Mouse (Mus musculus) c-Kit-negative CD71-positive TER-119-positive erythroid progenitor cells, embryonic 14.5 days (primary cell): Measurements from ENCODE around the gene Olfr92.
"Not testable (repeated sequence)": the region's sequence is repeated elsewhere in the genome, so short reads cannot be mapped to it uniquely, and the experiment has no call there.

Experiments
- DNase-seq: peaks from one replicate; pipeline ENCODE4 v3.0.0-alpha.2; 2013; ENCODE audit warnings: low read depth, low spot score

Olfr92 gene

DNA sequence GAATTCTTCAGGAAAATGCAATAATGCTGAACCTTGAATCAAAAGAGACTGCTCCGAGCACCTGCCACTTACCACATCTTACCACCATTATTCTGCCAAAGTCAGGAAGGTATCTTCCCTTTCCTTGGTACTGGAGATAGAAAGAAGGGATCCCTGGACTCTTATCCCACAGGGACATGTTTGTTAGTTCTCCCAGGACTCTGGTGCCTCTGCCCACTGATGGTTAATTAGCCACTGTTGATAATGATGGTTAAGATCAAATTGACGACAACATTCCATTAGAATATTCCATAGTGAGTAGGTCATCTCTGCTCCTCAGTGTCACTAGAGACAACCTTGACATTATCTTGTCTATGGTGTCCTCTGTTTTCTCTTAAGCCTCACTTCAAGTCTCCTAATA is at the start of gene Olfr92:
Gene Olfr92 (minus strand): TSS at position 101 of the 400 bp plus-strand sequence.
- DNase-seq: no peak

DNA sequence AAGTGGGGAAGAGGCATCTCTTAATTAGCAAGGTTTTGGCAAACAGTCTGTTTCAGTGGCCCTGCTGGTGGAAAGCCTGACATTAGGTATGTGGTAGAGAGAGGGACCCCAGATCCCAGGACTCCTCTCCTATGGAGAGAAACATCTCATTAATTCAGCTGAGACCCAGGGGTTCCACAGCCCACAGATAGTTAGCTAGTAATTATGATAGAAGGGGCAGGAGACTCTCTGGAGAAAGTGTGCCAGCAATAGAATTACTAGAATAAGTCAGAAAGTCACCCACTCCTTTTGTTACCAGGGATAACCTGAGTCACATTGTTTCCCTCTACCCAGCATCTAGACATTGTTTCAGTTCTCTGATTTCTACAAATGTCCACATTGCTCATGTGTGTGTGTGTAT is 41.5 kb upstream of the Olfr92 start, which contains the start of gene Olfr93:
Gene Olfr93 (minus strand): TSS at position 101 of the 400 bp plus-strand sequence.
- no peak for DNase-seq

DNA sequence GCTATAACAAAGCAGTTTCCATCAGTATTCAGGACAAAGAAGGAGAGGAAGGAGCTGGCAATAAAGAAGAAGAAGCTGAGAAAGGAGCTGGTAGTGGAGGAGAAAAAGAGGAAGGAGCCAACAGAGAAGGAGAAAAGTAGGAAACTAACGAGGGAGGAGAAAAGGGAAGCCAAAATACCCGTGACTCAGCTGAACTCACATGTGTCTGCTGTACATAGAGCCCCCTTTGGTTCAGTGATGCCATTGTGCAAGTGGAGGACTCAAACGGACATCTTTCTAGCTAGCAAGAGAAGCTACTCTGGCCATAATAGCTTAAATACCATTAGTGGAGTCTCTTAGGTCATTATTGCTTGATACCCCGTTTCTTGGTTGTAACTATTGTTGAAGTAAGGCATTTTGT is 11.5 kb upstream of the Olfr92 start:
- not testable (repeated sequence) for DNase-seq

DNA sequence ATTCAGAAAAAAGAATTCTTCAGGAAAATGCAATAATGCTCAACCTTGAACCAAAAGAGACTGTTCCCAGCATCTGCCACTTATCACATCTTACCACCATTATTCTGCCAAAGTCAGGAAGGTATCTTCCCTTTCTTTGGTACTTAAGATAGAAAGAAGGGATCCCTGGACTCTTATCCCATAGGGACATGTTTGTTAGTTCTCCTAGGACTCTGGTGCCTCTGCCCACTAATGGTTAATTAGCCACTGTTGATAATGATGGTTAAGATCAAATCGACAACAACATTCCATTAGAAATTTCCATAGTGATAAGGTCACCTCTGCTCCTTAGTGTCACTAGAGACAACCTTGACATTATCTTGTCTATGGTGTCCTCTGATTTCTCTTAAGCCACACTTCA is 21.7 kb downstream of the Olfr92 start, which contains the start of gene Olfr91:
Gene Olfr91 (minus strand): TSS at position 101 of the 400 bp plus-strand sequence.
- DNase-seq: no peak

DNA sequence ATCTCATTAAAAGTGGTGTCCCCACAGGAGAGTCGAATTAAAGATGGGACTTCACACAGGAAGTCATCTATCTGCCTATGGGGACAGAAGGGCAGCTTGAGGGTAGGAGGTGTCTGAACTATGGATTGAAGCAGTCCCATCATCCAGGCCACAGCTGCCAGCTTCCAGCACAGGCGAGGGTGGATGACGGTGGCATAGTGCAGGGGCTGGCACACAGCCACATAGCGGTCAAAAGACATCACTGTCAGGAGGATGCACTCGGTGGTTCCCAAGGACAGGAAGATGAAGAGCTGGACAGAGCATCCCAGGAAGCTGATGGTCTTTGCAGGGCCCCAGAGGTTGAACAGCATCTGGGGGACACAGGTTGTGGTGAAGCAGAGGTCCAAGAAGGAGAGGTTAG is 26.6 kb downstream of the Olfr92 start:
- DNase-seq: no peak

DNA sequence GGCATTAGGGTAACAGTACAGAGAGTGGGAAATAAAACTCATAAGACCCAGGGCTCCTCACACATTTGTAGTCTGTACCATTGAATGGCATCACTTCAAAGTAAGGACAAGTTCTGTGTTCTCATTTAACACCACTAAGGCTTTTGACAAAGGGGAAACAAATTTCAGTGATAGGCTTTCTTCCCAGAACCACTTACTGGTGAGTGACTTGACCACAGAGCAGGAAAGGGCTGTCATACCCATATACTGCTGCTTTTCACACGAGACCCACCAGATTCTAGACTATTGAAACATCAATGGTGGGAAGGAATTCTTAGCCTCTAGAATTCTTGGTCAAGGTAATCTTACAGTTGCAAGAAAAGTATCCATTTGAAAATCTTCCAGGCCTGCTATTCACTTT is 27.7 kb downstream of the Olfr92 start:
- DNase-seq: no peak

DNA sequence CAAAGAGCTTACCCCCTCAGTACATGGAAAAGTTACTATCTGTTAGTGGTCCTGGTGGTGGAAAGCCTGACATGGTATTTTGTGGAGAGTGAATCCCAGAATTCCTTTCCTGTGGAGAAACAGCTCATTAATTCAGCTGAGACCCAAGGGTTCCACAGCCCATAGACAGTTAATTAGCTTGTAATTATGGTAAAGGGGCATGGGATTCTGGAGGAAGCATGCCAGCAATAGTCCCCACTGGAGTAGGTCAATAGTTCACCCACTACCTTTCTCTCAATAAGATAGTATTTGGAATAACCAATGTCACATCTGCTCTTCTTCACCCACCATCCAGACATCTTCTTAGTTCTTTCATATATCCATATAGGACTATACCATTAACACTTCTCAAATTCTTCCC is 31.5 kb downstream of the Olfr92 start, which contains the start of gene Olfr90:
Gene Olfr90 (minus strand): TSS at position 101 of the 400 bp plus-strand sequence.
- no peak for DNase-seq

DNA sequence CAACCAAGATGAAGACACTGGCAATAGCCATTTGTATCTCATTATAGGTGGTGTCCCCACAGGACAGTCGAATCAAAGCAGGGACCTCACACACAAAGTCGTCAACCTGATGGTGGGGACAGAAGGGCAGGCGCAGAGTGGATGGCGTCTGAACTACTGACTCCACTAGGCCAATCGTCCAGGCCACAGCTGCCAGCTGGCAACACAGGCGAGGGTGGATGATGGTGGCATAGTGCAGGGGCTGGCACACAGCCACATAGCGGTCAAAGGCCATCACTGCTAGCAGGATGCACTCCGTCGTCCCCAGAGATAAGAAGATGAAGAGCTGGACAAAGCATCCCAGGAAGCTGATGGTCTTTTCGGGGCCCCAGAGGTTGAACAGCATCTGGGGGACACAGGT is 34.3 kb downstream of the Olfr92 start:
- no peak for DNase-seq

DNA sequence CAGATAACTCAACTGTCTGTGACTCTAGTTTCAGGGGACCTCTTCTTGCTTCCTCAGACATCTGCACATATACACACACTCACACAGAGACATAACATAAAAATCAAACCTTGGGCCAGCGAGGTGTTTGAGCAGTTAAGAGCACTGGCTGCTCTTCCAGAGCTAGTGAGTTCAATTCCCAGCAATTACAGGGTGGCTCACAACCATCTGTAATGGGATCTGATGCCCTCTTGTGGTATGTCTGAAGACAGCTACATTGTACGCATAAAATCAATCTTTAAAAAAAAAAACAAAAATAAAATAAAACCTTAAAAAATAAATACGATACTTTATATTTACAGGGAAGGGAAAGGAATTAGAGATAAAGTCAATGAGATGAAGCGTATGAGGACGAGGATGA is 35.3 kb downstream of the Olfr92 start:
- DNase-seq: no peak

DNA sequence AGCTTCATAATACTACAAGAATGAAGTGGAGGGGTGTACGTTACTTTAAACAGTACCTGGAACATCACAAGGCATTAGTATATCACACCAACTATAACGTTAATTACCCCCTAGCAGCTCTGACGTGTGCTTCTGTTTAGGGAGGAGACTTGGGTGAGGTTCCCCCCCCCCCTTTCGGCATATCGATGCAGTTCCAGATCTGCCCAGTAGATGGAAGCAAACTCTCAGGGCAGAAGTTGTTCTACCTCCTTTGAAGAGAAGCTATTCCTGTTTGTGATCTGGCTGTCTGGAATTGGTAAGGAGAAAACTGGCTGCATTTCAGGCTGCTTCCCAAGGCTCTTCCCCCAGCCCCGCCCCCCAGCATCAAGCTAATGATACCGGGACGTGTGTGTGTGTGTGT is 36.6 kb downstream of the Olfr92 start:
- DNase-seq: no peak

DNA sequence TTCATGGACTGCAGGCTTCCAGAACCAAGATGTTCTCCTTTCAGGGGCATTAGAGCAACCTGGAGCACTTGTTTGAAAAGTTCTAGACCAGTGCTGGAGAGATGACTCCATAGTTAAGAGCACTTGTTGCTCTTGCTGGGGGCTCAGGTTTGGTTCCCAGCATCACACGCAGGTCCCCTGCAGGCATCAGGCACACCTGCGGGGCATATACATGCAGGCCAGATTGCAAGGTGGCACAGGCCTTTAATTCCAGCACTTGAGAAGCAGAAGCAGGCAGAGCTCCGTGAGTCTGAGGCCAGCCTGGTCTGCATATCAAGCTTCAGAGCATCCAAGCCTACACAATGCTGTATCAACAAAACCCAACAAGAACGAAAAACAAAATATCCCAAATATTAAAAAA is 38.2 kb downstream of the Olfr92 start:
- no peak for DNase-seq

DNA sequence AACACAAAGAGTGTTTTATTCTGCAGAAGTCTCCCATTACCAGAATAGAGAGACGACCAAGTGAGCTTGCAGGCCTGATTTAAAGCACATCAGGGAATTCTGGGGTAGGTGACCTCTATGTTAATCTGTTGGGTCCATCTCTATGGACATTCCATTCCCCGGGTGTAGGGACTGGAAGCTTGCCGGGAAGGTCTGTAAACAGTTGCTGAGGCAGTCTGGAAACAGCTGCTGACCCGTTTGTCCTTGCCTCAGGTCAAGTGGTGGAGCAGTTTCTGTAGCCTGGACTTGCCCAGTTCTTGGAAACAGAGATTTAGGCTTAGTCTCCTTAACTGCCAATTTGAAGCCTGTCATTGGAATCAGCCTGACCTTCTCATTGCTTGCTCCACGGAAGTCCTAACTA is 39.8 kb downstream of the Olfr92 start:
- DNase-seq: no peak

DNA sequence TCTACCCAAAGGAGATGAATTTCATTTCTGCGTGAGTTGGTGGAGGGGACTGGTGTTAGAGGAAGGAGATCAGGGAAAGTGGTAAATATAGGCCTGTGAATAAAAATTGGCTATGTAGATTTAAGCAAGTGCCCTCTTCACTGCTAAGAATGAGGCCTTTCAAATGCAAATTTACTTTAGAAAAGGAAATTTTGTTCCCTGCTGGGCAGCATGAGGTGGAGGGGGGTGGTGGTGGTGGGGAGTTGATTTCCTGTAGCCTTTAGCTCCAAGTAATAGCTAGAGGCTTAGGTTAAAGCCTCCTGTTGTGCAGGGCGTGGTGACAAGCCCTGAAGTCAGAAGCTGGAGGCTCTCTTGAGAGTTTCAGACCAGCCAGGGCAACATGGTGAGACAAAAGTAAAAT is 40.9 kb downstream of the Olfr92 start:
- no peak for DNase-seq

DNA sequence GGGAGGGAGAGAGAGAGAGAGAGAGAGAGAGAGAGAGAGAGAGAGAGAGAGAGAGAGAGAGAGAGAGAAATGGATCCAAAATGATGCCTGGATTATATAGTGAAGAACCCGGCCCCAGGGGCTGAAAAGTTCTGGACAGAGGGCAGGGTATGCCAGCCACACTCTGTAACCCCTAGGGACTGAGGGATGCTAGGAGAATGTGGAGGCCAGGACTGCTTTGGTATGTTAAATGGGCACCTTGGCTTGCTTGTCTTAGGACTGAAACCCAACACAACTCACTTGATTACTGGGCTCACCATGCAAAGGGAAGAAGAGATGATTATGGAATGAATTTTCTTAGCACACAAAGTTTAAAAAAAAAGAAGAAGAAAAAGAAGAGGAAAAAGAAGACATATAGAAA is 41.7 kb downstream of the Olfr92 start:
- no peak for DNase-seq

DNA sequence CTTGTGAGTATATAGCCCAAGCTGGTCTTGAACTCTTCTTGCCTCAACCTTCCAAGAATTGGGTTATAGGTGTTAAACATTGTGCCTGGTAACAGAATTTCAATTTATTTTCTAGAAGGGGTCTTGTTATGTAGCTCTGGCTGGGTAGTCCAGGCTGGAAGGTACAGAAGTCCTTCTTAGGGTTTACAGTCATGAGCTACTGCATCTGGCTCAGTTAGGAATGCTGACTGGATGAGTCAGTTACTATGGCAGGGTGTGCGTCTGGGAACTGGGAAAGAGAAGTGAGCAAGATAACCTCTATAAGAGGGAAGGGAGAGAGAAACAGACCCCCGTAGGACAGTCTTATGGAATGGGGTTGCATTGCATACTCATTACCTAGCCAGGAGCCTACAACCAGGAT is 44.1 kb downstream of the Olfr92 start:
- no peak for DNase-seq

DNA sequence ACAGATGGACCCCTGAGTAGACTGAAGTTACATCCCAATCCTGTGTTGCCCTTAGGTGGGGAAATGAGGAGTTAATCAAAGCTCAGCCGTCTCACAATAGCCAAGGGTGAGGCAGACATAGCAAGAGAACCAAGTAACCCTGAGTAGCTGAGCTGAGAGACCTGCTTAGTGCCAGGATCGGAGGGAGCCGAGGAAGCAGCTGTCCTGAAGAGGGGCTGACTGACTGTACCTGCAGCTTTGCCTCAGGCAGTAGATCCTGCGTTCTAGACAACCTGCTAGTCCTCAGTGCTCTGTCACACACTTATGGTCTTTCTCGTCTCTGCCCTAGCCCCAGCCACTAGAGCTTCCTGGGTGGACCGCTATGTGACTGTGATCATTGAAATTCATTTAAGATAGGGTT is 44.7 kb downstream of the Olfr92 start:
- DNase-seq: no peak

DNA sequence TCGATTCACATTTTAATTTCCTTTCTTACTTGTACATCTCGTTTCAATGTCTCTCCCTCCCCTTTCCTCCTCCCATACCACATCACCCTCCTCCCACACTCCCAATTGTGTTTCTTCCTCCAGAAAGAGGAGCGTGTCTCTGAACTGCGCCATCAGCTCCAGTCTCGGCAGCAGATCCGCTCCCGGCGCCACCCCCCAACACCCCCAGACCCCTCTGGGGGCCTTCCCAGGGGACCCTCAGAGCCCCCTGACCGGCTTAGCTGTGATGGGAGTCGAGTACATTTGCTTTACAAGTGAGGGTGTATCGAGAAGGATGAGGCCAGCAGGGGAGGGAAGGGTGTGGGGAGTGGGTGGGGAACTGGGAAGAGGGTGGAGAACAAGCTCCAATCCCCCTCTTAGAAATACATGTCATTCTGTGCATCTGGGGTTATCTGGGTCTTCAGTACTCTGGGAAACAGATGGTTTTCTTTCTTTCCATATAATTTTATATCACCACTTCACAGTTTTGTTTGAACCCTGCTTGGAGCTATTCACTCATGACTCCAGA is 47.1 kb downstream of the Olfr92 start:
- no peak for DNase-seq

DNA sequence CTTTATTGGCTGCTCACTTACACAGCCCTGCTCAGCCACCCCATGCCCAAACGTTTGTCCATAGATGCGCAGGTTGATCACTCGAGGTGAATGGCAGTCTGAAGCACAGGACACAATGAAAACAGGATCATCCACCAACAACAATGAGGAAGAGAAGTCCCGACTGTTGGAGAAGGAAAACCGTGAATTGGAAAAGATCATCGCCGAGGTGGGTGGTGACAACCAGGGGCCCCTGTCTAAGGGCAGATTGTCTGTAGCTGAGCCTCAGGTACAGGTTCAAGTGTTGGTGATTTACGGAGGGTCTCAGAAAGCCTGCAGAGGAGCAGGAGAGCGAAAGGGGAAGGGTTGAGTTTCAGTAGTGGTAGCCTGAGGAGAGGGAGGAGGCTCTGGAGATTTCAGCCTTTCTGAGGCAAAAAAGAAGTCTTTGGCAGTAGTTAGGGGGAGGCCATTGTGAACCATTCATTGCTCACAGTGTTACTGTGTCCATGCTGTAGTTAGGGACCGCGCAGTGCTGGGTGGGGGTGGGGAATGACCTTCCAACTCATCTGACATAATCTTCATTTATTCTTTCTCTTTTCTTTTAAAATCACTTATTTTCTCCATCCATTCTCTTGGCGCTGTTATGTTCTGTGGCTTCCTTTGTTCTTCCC is 47.7 kb downstream of the Olfr92 start:
- DNase-seq: no peak

DNA sequence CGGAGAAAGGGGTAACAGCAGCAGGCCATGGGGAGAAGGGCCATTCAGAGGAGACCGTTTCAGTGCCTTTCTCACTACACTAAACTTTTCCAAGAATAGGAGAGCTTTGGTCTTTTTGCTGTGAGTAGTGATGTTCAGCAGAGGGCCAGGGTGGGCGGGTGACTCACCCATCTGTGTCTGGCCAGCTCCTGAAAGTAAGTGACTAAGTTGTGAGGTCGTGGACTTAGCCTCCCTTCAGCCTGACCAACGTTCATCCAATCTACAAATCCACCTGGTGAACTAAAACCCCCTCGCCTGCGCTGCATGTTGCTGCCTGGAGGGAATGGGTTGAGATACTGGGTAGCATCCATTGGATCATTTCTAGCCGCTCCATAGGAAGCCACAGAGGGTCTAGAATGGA is 49.8 kb downstream of the Olfr92 start:
- DNase-seq: no peak

DNA sequence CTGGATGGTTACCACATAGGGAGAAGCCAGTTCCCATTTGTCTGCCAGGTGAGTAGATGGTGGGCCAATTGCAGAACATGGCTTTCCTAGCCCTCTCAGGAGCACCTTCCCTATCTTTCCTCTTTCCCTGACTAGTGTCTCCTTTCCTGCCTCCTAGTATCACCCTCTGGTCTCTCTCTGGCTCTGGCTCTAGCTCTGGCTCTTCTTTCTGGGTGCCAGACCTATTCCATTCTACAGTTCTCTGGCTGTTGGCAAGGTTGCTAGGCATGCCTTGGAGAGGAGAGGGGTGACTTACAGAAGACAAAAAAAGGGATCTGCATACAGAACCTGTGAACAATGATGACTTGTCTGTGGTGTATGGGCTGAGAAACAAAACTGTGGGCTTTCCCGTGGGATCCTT is 52.0 kb downstream of the Olfr92 start:
- no peak for DNase-seq

DNA sequence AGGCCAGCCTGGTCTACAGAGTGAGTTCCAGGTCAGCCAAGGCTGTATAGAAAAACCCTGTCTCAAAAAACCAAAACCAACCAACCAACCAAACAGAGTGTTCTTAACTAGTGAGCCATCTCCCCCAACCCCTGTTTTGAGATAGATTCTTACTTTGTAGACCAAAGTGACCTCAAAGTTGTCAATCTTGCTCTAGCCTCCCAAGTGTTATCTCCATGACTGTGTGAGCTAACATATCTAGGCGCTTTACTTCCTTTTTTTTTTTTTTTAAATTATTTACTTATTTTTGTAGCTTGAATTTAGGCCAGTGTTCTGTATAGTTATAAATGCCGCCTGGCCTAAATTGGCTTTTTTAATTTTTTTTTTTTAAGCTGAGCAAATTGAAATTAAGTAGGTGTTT is 53.9 kb downstream of the Olfr92 start:
- DNase-seq: no peak

DNA sequence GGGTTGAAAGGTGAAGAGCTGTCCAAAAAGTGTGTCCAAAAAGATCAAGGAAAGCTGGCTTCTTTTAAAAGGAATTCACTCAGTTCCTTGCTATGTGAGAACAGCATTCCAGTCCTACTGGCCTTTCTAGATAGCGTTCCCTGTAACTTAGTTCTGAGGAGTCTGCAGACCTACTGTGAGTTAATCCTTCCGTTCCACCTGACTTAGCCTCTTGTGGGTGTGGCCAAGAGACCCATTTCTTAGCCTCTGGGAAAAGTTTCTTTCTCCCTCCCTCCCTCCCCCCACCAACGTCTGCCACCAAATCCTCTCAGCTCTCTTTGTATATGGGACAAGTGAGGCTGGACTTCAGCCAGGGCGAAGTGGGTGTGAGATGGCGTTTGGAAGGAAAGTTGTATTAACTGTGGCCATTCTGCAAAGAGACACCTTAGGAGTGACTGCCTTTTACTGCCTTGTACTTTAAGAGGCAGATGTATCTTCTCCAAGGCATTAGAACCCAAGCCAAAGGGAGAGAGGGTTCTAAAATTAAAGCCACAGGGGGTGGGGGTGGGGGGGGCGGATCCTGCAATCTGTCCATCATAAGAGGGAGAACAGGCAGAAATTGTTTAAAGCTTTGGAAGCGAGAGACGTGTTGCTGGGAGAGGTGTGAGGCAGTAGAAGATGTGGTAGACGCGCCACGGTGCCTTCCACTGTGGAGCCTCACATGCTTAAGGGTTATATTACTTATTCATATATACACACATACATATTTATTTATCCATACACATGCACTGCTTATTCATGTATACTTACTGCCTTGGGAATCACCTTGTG is 56.0 kb downstream of the Olfr92 start:
- no peak for DNase-seq

DNA sequence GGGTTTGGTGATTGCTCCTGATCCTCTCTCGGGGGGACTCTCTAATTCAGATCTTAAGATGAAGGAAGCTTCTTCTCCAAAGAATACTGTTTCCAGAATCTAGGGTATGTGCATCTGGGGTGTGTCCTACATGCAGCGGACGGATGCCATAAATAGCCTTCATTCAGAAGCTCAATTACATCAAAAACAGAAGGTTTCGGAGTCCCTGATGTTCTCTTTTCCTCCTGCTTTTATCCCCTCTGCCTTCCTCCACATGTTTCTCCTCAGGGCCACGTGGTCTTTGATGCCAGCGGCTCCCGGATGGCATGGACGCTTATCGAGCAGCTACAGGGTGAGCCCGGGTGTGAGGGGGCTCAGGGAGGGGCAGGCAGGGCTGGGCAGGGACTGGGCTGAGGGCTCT is 56.8 kb downstream of the Olfr92 start:
- DNase-seq: no peak
